In the genomic region with DNA sequence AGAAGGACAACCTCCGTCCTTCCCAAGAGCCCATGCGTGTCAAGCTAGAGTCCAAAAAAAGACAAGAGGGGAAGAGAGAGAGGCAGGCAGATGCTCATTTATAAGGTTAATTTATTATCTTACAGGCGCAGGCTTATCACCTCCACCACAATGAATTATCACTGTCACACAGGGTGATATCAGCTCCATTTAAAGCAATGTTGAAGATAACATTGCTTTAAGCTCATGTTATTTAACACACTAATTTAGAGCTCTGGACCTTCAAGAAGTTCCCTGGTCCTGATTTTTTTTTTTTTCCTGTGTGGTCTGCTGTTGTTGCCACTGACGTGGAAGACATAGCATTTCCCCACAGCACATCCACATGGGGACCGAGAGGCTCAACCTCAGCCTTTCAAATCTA, we compare ENCODE assay signal across 14 mouse cellular contexts.
"Had no signal": no experiment of that assay in that cellular context is flagged by ENCODE, and none has a peak within 500 bp of the region (broad histone marks: within the 10 kb centered on the region; RNA-seq: fewer than 3 reads in every experiment).

No protein-coding gene starts in this region.

- H3K9me3 ChIP-seq: limb, embryonic 10.5 days; liver, embryonic 15.5 days; midbrain, embryonic 15.5 days; neural tube, embryonic 13.5 days had no signal

- H3K27ac ChIP-seq: left cerebral cortex, adult 2 months; limb, embryonic 10.5 days; liver, embryonic 15.5 days; midbrain, embryonic 15.5 days; neural tube, embryonic 13.5 days had no signal

- H3K4me2 ChIP-seq: liver, embryonic 11.5 days; liver, embryonic 15.5 days; midbrain, embryonic 11.5 days; midbrain, embryonic 15.5 days had no signal

- H3K4me3 ChIP-seq: left cerebral cortex, adult 2 months; limb, embryonic 10.5 days; liver, embryonic 15.5 days; midbrain, embryonic 15.5 days; neural tube, embryonic 13.5 days had no signal

- H3K36me3 ChIP-seq: limb, embryonic 10.5 days; liver, embryonic 15.5 days; midbrain, embryonic 15.5 days; neural tube, embryonic 13.5 days had no signal

- DNase-seq: kidney, postnatal 25 days; lung, adult 2 months; lung, postnatal 36 days; retina, postnatal 1 day; right cerebral cortex, postnatal 4 days; spleen, adult 18-20 months had no signal

- ATAC-seq: lung, postnatal 0 days; midbrain, embryonic 15.5 days had no signal

- H3K9ac ChIP-seq: liver, embryonic 15.5 days; midbrain, embryonic 15.5 days; neural tube, embryonic 13.5 days had no signal
